Mouse (Mus musculus): ENCODE results near the gene Fam184b. TPM values are rescaled to one million over a fixed set of nuclear protein-coding genes. Genes with fewer than 3 reads are reported as not detected.

Fam184b gene
- polyA plus RNA-seq, 1 experiment, result not detected

DNA sequence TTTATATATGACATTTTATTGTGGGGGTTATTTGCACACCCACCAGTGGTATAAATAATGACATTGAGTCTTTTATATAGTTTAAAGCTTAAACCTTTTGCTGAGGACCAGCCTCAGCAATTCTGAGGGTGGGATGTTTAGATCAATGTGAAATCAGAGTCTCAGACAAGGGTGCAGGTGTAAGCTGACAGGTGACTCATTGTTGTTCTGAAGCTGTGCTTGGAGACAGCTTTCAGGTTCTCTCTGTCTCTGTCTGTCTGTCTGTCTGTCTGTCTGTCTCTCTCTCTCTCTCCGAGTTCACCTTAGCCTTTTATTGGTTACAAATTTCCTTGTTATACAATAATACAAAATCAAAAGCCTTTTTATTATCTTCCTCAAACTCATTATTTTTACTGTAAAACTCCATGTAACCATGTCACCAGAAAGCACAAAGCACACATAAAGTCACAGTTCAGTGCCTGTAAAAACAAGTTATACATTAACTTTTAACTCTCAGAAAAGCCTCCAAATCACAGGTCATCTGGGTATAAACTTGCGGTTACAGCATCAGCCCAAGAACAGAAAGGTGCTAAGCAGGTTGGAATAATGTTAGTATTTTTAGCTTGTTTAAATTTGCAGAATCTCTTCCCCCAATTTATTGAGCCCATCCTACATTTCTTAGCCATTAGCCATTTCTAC is 11.8 kb upstream of the Fam184b start:
- no peaks in the 10 kb centered on the region for H3K4me1 ChIP-seq (ENCODE audit: control insufficient read depth, insufficient read depth, insufficient read length, low read length)
- no peak overlapping the region for H3K4me3 ChIP-seq (ENCODE audit: insufficient read depth, low read depth, low read length)
- H3K27ac ChIP-seq (replicated peaks; ENCODE audit: low read depth, low read length), result no peak overlapping the region

DNA sequence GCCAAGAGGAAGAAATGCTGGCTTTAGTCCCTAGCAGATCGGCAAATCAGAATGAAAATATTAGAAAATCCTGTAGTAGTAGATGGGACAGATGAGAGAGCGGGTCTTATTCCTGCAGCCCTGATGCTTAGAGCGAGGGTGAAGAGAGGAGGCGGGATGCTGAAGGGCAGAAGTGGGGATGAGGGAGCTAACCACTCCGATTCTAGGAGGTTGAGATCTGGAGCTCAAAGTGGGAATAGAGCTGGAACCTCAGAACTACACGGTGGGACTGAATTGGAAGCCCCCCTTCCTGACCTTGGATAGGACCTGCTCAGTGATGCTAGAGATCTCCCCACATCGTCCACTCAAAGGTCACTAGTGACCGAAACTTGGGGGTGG is 290 bp upstream of the Fam184b start:
- H3K27ac ChIP-seq (replicated peaks; ENCODE audit: low read depth, low read length), result no peak overlapping the region
- H3K4me3 ChIP-seq (ENCODE audit: insufficient read depth, low read depth, low read length), result peak overlapping the region; percentile 49
- no peaks in the 10 kb centered on the region for H3K4me1 ChIP-seq (ENCODE audit: control insufficient read depth, insufficient read depth, insufficient read length, low read length)

DNA sequence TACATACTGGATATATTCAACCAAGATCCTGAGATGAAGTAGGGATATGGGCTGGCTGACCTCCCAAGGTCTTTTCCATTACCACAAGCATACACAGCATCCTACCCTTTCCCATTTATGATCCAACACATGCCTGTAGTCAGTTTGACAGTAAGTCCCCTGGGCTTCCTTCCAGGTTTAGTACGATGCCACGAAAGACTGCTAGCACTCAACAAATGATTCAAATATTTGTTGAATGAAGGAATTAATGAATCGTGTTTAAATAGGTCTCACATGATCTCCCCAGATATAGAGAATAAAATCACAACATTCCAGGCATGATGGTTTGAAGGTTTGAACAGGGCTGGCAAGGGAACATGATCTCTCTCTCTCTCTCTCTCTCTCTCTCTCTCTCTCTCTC is 1.0 kb downstream of the Fam184b start:
- H3K4me3 ChIP-seq (ENCODE audit: insufficient read depth, low read depth, low read length), result no peak overlapping the region
- no peak overlapping the region for H3K27ac ChIP-seq (replicated peaks; ENCODE audit: low read depth, low read length)
- H3K4me1 ChIP-seq (ENCODE audit: control insufficient read depth, insufficient read depth, insufficient read length, low read length), result no peaks in the 10 kb centered on the region

GRCm38 (mm10) chr5:45629470-45629869 is 9.9 kb downstream of the Fam184b start:
- Histone ChIP-seq H3K4me3 (ENCODE audit: insufficient read depth, low read depth, low read length) (no peak overlapping the region), H3K4me1 (ENCODE audit: control insufficient read depth, insufficient read depth, insufficient read length, low read length) (no peaks in the 10 kb centered on the region), H3K27ac (replicated peaks; ENCODE audit: low read depth, low read length) (no peak overlapping the region)

GRCm38 (mm10) chr5:45627771-45628170 is 11.6 kb downstream of the Fam184b start:
- no peak overlapping the region for H3K27ac ChIP-seq (replicated peaks; ENCODE audit: low read depth, low read length)
- H3K4me1 ChIP-seq (ENCODE audit: control insufficient read depth, insufficient read depth, insufficient read length, low read length), result no peaks in the 10 kb centered on the region
- H3K4me3 ChIP-seq (ENCODE audit: insufficient read depth, low read depth, low read length), result no peak overlapping the region

- Histone ChIP-seq H3K4me3 (ENCODE audit: insufficient read depth, low read depth, low read length) (no peak overlapping the region), H3K4me1 (ENCODE audit: control insufficient read depth, insufficient read depth, insufficient read length, low read length) (no peaks in the 10 kb centered on the region; the same call in 1 of the 2 replicates), H3K27ac (replicated peaks; ENCODE audit: low read depth, low read length) (no peak overlapping the region)
Observed at GRCm38 (mm10) chr5:45621511-45621910, 17.9 kb downstream of the Fam184b start.

- H3K4me1 ChIP-seq (ENCODE audit: control insufficient read depth, insufficient read depth, insufficient read length, low read length), result no peaks in the 10 kb centered on the region
- no peak overlapping the region for H3K4me3 ChIP-seq (ENCODE audit: insufficient read depth, low read depth, low read length)
- no peak overlapping the region for H3K27ac ChIP-seq (replicated peaks; ENCODE audit: low read depth, low read length)
Observed at GRCm38 (mm10) chr5:45599056-45599455, 40.4 kb downstream of the Fam184b start.

- H3K27ac ChIP-seq (replicated peaks; ENCODE audit: low read depth, low read length), result no peak overlapping the region
- no peaks in the 10 kb centered on the region for H3K4me1 ChIP-seq (ENCODE audit: control insufficient read depth, insufficient read depth, insufficient read length, low read length)
- H3K4me3 ChIP-seq (ENCODE audit: insufficient read depth, low read depth, low read length), result no peak overlapping the region
Observed at GRCm38 (mm10) chr5:45595363-45596039, 43.9 kb downstream of the Fam184b start.

- H3K4me1 ChIP-seq (ENCODE audit: control insufficient read depth, insufficient read depth, insufficient read length, low read length), result no peaks in the 10 kb centered on the region
- no peak overlapping the region for H3K27ac ChIP-seq (replicated peaks; ENCODE audit: low read depth, low read length)
- no peak overlapping the region for H3K4me3 ChIP-seq (ENCODE audit: insufficient read depth, low read depth, low read length)
Observed at GRCm38 (mm10) chr5:45593276-45593675, 46.1 kb downstream of the Fam184b start.

DNA sequence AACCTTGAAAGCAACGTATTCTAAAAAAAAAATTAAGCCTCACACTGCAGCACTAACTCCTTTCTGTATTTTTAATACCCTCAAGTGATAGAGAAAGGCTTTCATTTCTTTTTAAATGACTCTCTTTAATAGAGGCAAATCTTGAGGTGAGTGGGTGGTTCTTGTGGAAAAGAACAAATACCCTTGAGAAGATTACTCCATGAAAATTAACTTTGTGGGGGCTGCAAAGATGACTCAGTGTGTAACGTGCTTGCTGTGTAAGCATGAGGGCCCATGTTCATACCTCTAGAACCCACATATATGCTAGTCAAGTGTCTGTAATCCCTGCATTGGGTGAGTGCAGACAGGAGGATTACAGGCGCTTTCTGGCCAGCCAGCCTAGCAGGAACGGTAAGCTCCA is 49.3 kb downstream of the Fam184b start:
- no peak overlapping the region for H3K4me3 ChIP-seq (ENCODE audit: insufficient read depth, low read depth, low read length)

DNA sequence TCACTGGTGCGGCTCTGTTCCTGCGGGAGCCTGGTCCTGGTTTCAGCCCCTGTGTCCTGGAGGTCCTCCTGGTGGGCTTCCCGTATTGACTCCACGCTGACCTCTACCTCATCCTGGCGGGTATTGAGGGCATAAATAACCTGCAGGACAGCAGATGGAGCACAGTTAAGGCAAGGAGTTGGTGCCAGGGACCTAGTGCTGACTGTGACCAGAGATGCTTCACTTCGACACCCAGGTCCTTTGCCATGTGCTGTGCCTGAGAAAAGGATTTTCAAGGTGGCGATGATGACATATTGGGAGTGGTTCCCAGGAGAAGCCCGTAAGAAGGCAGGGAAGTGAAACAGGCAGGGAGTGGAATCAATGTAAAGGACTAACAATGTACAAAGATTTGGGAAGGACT is 54.8 kb downstream of the Fam184b start:
- no peak overlapping the region for H3K27ac ChIP-seq (replicated peaks; ENCODE audit: low read depth, low read length)

More for the DNA sequence above, 49.3 kb downstream of the Fam184b start:
- Histone ChIP-seq H3K4me1 (ENCODE audit: control insufficient read depth, insufficient read depth, insufficient read length, low read length) (no peaks in the 10 kb centered on the region), H3K27ac (replicated peaks; ENCODE audit: low read depth, low read length) (no peak overlapping the region)

DNA sequence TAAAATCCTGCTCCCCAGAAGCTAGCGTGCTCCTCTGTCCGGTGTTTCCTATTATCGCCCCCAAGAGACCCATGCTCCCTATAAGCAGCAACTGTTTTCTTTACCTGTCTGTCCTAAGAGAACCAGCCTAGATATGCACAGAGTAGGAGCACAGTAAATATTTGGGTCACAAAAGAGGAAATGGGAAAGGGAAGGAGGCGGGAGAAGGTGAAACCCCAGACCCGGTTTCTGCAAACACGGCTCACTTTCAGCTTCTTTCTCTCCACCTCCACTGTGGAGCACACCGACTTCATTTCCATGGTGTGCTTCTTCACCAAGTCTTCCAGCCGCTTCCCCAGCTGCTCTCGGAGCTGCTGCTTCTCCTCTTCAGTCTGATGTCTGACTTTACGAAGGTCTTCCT is 59.1 kb downstream of the Fam184b start:
- Histone ChIP-seq H3K4me1 (ENCODE audit: control insufficient read depth, insufficient read depth, insufficient read length, low read length) (no peaks in the 10 kb centered on the region), H3K27ac (replicated peaks; ENCODE audit: low read depth, low read length) (no peak overlapping the region), H3K4me3 (ENCODE audit: insufficient read depth, low read depth, low read length) (no peak overlapping the region)

More for the DNA sequence above, 54.8 kb downstream of the Fam184b start:
- Histone ChIP-seq H3K4me3 (ENCODE audit: insufficient read depth, low read depth, low read length) (no peak overlapping the region), H3K4me1 (ENCODE audit: control insufficient read depth, insufficient read depth, insufficient read length, low read length) (no peaks in the 10 kb centered on the region)

DNA sequence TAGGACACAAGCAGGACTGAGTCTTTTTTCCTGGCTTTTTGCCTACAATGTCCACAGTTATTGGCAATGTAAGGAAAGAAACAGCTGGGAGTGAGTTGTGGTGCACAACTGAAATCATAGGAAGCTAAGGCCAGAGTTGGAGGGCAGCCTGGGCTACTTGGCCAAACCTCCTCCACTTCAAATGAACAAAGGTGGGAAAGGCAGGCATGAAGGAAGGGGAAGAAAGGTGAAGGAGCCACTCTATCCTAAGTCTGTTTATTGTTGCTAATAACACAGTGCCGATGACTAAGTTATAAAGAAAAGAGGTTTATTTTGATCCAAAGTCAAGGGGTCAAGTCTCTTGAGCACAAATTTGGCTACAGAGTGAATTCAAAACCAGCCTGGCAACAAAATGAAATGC is 62.0 kb downstream of the Fam184b start:
- Histone ChIP-seq H3K4me3 (ENCODE audit: insufficient read depth, low read depth, low read length) (no peak overlapping the region), H3K4me1 (ENCODE audit: control insufficient read depth, insufficient read depth, insufficient read length, low read length) (no peaks in the 10 kb centered on the region), H3K27ac (replicated peaks; ENCODE audit: low read depth, low read length) (peak overlapping the region; percentile 72)

DNA sequence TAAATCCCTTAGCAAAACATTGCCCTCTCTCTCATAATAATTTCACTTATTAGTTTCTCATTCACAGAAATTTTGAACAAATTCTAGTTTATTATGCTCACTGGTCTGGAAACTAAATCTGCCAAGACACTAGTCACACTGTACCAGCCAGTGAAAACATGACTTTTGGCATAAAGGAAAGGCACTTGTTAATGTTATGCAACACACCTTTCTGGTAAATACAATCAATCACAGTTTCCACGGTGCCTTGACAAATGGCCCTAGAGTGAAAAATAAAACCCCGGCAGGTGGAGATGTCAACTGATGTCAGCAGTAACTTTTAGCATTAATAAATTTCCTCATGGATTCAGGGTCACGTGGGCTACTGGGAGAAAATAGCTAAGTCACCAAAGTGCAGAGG is 62.7 kb downstream of the Fam184b start:
- H3K4me1 ChIP-seq (ENCODE audit: control insufficient read depth, insufficient read depth, insufficient read length, low read length), result no peaks in the 10 kb centered on the region
- no peak overlapping the region for H3K4me3 ChIP-seq (ENCODE audit: insufficient read depth, low read depth, low read length)
- peak overlapping the region; percentile 72 for H3K27ac ChIP-seq (replicated peaks; ENCODE audit: low read depth, low read length)

GRCm38 (mm10) chr5:45572816-45573215 is 66.6 kb downstream of the Fam184b start:
- no peaks in the 10 kb centered on the region for H3K4me1 ChIP-seq (ENCODE audit: control insufficient read depth, insufficient read depth, insufficient read length, low read length)
- no peak overlapping the region for H3K27ac ChIP-seq (replicated peaks; ENCODE audit: low read depth, low read length)

DNA sequence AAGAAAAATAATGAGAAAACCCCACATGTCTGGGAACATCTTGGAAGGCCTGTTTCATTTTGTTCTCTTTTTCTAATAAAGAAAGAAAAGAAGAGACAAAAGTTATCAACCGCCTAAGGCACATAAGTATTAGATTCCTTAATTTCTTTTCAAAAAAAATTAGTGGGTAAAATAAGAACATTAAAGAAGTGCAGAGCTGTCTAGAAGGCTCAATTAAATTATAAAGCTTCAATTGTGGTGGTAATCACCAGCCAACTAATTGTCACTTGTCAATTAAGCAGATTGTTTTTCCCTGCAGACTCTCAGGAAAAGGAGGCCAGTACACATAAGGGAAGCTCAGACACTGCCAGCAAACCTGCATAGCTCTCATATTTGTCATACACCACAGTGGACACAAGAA is 73.6 kb downstream of the Fam184b start:
- no peak overlapping the region for H3K4me3 ChIP-seq (ENCODE audit: insufficient read depth, low read depth, low read length)
- H3K4me1 ChIP-seq (ENCODE audit: control insufficient read depth, insufficient read depth, insufficient read length, low read length), result no peaks in the 10 kb centered on the region
- H3K27ac ChIP-seq (replicated peaks; ENCODE audit: low read depth, low read length), result no peak overlapping the region

More at GRCm38 (mm10) chr5:45572816-45573215, 66.6 kb downstream of the Fam184b start:
- H3K4me3 ChIP-seq (ENCODE audit: insufficient read depth, low read depth, low read length), result no peak overlapping the region

All from brown adipose tissue, adult 24 weeks (tissue).